Mouse (Mus musculus): ENCODE results near the gene Utrn. TPM values are rescaled to one million over a fixed set of nuclear protein-coding genes. Genes with fewer than 3 reads are reported as not detected.

Gene Utrn
- polyA plus RNA-seq, 1 experiment from 2014 or later = 23.6 TPM

DNA sequence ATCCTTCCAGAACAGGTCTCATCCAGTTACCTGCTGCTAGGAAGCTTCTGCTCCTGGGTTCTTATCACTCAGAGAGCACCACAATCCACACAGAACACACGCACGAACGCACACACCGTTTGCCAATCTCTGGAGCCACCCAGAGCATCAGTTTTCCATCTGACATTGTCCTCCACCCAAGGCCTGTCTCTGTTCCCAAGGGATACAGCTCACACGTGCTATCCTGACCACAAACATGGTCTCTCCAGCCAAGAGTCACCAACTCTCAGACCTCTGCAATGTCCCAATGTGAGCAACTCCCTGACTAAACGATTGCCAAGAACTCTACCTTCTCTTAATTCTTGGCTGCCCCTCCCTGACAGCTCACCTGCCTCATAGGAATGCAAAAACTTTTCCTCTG, 172.5 kb downstream of the Utrn start:
- Histone ChIP-seq H3K27ac (no peak overlapping the region), H3K4me1 (replicated peaks) (no peaks in the 10 kb centered on the region), H3K36me3 (no peaks in the 10 kb centered on the region), H3K9me3 (no peaks in the 10 kb centered on the region), H3K4me3 (replicated peaks) (no peak overlapping the region), H3K27me3 (no peaks in the 10 kb centered on the region), H3K9ac (replicated peaks) (no peak overlapping the region), H3K4me2 (replicated peaks) (no peak overlapping the region)
- 91% methylated on average over 6 of the region's 6 CpGs for WGBS
- no peak for ATAC-seq

DNA sequence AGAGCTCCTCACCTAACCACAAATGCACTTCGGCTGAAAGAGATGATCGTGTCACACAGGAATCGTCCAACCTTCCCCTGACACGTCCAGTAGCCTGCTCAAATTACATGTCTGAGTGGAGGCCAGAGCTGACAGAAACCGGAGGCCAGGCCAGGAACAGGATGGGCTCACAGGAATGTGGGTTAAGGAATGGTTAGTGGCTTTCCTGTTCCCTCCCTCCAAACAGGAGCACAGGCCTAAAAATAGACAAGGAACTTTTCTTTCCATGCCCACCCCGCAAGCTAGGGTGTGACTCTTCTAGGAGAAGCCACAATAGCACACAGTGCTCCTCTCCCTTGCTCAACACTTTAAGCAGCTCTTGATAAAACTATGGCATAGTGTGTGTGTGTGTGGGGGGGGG, 174.4 kb downstream of the Utrn start:
- H3K4me1 ChIP-seq (replicated peaks) = no peaks in the 10 kb centered on the region
- no peak overlapping the region for H3K9ac ChIP-seq (replicated peaks)
- H3K4me2 ChIP-seq (replicated peaks) = no peak overlapping the region
- no peaks in the 10 kb centered on the region for H3K36me3 ChIP-seq
- no peak overlapping the region for H3K4me3 ChIP-seq (replicated peaks)
- H3K27ac ChIP-seq = no peak overlapping the region
- no peaks in the 10 kb centered on the region for H3K27me3 ChIP-seq
- WGBS = 78% methylated on average over 6 of the region's 6 CpGs
- ATAC-seq = no peak
- H3K9me3 ChIP-seq = no peaks in the 10 kb centered on the region

DNA sequence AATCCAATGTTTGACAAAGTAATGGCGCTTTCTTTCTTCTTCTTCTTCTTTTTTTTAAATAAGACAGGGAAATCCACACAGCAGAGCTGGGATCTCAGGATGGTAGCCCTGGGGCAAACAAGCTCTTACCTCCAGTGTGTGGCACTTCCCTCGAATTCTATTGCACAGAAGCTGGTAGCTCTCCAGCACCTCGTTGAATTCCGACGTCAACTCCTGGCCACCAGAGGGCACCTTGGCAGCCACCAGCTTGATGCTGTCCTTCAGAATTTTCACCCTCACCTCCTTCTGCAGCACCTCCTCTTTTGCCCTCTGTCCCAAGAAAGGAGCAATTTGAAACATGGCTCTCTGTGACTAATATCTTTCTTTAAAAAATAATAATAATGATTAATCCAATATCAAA, 178.6 kb downstream of the Utrn start:
- no peak overlapping the region for H3K27ac ChIP-seq
- no peaks in the 10 kb centered on the region for H3K36me3 ChIP-seq
- H3K9me3 ChIP-seq = no peaks in the 10 kb centered on the region
- no peak overlapping the region for H3K4me2 ChIP-seq (replicated peaks)
- H3K4me1 ChIP-seq (replicated peaks) = no peaks in the 10 kb centered on the region
- H3K4me3 ChIP-seq (replicated peaks) = no peak overlapping the region
- H3K27me3 ChIP-seq = no peaks in the 10 kb centered on the region
- no peak overlapping the region for H3K9ac ChIP-seq (replicated peaks)
- ATAC-seq = no peak
- WGBS = 22% methylated on average over 5 of the region's 5 CpGs

DNA sequence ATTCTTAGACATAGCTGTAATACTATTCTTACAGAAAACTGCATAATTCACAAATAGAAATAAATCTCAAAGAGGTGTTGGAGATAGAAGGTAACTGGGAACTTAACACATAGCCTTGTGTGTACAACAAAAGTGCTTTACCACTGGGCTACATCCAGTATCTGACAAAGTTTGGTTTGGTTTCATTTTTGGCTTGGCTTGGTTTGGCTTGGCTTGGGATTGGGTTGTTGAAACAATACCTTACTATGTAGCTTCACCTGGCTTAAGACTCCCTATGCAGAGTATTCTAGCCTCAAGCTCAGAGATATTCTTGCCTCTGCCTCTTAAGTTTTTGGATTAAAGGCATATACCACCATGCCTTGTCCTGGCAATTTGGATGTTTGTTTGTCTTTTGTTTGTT, 183.5 kb downstream of the Utrn start:
- Histone ChIP-seq H3K4me3 (replicated peaks) (no peak overlapping the region), H3K4me2 (replicated peaks) (no peak overlapping the region), H3K27me3 (no peaks in the 10 kb centered on the region), H3K27ac (no peak overlapping the region), H3K9ac (replicated peaks) (no peak overlapping the region), H3K36me3 (peaks cover 5% of the 10 kb centered on the region; the same call in 1 of the 2 replicates), H3K9me3 (no peaks in the 10 kb centered on the region), H3K4me1 (replicated peaks) (no peaks in the 10 kb centered on the region)
- ATAC-seq = no peak

DNA sequence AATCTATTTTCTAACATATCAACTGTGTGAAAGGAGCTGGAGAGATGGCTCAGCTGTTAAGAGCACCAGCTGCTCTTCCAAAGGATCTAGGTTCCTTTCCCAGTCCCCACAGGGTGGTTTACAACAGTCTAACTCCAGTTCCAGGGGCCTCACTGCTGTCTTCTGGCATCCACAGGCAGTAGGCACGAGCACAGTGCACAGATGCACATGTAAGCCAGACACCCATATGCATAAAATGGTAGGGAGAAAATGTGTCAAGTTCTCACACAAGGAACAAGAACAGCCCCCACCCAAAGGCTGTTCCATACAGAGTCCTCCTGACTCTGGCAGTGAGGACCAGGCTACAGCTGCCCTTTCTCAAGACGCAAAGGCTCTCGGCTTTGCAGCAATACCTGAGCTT, 185.1 kb downstream of the Utrn start:
- Histone ChIP-seq H3K36me3 (peaks cover 5% of the 10 kb centered on the region; the same call in 1 of the 2 replicates), H3K9ac (replicated peaks) (no peak overlapping the region), H3K27me3 (no peaks in the 10 kb centered on the region), H3K4me2 (replicated peaks) (no peak overlapping the region), H3K9me3 (no peaks in the 10 kb centered on the region), H3K4me1 (replicated peaks) (no peaks in the 10 kb centered on the region), H3K27ac (no peak overlapping the region), H3K4me3 (replicated peaks) (no peak overlapping the region)
- 89% methylated on average over 3 of the region's 3 CpGs for WGBS
- ATAC-seq = no peak

DNA sequence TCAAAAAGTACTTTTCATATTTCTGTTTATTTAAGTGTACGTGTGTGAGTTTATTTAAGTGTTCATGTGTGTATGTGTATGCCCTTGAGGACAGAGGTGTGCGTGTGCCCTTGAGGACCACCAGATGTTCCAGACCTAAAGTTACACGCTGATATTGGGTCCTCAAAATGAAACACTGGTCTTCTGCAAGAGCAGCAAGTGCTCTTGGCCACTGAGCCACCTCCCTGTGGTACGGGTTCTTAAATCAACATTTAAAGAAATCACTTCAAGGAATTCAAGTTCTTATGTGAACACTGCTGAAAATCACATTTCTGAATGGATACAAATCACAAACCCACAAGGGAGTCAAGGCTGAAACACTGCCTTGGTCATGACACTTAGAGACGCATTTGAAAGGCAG, 195.9 kb downstream of the Utrn start:
- no peak overlapping the region for H3K9ac ChIP-seq (replicated peaks)
- no peaks in the 10 kb centered on the region for H3K9me3 ChIP-seq
- no peak overlapping the region for H3K27ac ChIP-seq
- H3K4me3 ChIP-seq (replicated peaks) = no peak overlapping the region
- H3K36me3 ChIP-seq = no peaks in the 10 kb centered on the region
- no peaks in the 10 kb centered on the region for H3K27me3 ChIP-seq
- ATAC-seq = no peak
- H3K4me2 ChIP-seq (replicated peaks) = no peak overlapping the region
- H3K4me1 ChIP-seq (replicated peaks) = no peaks in the 10 kb centered on the region
- 89% methylated on average over 5 of the region's 5 CpGs for WGBS

DNA sequence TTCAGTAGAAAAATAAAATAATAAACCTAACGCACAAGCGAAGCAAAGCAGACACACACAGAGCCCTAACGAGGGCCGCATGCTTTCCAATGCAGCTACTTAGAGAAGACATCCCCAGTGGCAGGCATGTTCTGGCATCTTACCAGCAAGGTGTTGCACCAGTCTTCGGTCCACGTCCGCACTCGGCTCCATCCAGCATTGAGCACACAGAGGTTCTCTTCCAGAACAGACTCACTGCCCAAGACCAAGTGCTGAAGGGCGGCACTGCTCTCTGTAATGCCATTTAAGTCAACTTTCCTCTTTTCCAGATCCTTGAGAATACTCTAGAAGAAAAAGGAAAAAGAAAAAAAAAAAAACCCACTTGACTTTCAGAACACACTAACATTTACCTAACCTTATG, 197.6 kb downstream of the Utrn start:
- Histone ChIP-seq H3K4me2 (replicated peaks) (no peak overlapping the region), H3K36me3 (no peaks in the 10 kb centered on the region), H3K9me3 (no peaks in the 10 kb centered on the region), H3K27ac (no peak overlapping the region), H3K4me3 (replicated peaks) (no peak overlapping the region), H3K9ac (replicated peaks) (no peak overlapping the region), H3K4me1 (replicated peaks) (no peaks in the 10 kb centered on the region), H3K27me3 (no peaks in the 10 kb centered on the region)
- ATAC-seq = no peak
- WGBS = 95% methylated on average over 9 of the region's 9 CpGs

DNA sequence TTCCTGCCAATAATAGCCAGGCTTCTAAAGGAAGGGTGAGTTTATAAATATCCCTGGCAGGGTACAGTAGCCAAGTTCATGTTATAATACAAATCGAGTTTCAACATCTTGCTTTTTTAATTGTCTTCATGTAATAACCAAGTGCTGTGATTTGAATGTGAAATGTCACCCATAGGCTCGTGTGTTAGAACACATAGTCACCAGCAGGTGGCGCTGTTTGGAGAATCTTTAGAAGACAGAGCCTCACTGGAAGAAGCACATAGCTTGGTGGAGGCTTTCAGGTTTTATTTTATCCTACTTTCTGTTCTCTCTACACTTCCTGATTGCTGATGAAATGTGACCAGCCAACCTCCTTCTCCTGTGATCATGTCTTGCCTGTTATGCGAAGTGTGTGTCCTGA, 207.1 kb downstream of the Utrn start:
- 90% methylated on average over 4 of the region's 4 CpGs for WGBS
- Histone ChIP-seq H3K9me3 (peaks cover 4% of the 10 kb centered on the region; the same call in 1 of the 2 replicates), H3K27me3 (no peaks in the 10 kb centered on the region), H3K4me1 (replicated peaks) (no peaks in the 10 kb centered on the region), H3K4me3 (replicated peaks) (no peak overlapping the region), H3K4me2 (replicated peaks) (no peak overlapping the region), H3K9ac (replicated peaks) (no peak overlapping the region), H3K36me3 (peaks cover 4% of the 10 kb centered on the region), H3K27ac (no peak overlapping the region)
- ATAC-seq = no peak

DNA sequence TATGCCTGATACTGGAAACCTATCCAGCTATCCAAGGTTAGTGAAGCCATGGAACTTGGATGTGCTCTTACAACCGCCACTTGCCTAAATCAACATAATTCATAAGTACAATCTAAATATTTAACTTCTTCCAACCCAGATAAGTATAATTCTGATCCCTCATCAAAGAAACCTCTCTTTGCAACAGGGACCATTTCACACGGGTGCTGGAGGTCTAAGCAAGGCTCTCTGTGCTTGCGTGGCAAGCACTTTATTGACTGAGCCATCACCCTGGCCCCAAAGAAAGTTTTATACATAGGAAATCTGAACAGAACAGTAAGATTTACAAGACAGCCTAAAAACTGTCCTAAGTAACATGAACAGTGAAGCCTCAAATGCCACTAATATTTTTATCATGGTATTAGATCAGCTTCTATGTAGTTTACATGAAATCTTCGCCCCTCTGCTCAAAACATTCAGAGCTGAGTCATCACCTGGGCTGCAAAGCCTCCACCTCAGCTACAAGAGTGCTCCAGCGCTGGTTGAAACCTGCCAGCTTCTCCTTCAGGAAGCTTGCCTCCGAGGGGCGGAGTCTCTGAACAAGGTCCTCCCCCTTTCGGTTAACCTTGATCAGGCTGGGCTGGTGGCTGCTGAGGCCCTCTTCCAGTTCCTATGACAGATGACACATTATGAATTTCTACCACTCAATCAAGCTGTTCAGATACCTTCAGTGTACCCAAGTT, 211.0 kb downstream of the Utrn start:
- H3K36me3 ChIP-seq = peaks cover 4% of the 10 kb centered on the region
- peaks cover 4% of the 10 kb centered on the region; the same call in 1 of the 2 replicates for H3K9me3 ChIP-seq
- H3K27ac ChIP-seq = no peak overlapping the region
- H3K4me2 ChIP-seq (replicated peaks) = no peak overlapping the region
- 81% methylated on average over 8 of the region's 8 CpGs for WGBS
- H3K4me3 ChIP-seq (replicated peaks) = no peak overlapping the region
- no peak for ATAC-seq
- H3K4me1 ChIP-seq (replicated peaks) = no peaks in the 10 kb centered on the region
- H3K9ac ChIP-seq (replicated peaks) = no peak overlapping the region
- H3K27me3 ChIP-seq = no peaks in the 10 kb centered on the region

DNA sequence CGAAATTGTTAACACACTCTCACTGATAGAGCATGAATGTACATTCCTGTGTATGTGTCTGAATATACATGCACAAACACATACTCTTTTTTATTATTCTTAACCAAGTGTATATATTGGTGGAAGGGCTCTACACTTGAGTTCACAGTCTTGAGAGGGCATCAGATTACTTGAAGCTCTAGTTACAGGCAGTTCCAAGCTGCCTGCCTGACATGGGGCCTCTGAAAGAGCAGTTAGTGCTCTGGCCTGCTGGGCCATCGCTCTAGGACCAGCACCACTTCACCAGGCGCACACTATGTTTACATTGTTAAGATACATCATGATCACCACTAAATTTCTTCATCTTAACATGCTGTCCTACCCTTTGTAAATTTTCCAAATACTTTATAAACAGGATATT, 216.2 kb downstream of the Utrn start:
- 94% methylated on average over 3 of the region's 3 CpGs for WGBS
- no peak overlapping the region for H3K9ac ChIP-seq (replicated peaks)
- H3K9me3 ChIP-seq = no peaks in the 10 kb centered on the region
- no peaks in the 10 kb centered on the region for H3K4me1 ChIP-seq (replicated peaks)
- H3K36me3 ChIP-seq = no peaks in the 10 kb centered on the region
- no peak overlapping the region for H3K4me3 ChIP-seq (replicated peaks)
- no peaks in the 10 kb centered on the region for H3K27me3 ChIP-seq
- ATAC-seq = no peak
- no peak overlapping the region for H3K27ac ChIP-seq
- H3K4me2 ChIP-seq (replicated peaks) = no peak overlapping the region

DNA sequence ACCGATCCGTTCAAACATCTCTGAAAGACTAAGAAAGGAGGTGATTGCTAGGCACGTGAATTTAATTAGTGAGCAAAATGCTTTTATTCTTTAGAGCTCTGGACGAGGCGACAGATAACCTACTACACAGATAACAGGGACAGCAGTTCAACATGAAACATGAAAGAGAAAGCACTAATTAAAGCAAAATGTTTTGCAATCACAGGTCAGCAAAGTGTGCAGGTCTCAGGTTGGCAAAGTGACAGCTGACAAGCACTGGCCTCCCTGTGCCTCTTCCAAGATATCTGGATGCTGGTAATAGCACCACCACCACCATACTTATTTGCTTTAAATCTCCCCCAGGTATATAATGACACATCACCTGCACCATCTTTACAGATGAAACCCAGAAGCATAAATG, 223.0 kb downstream of the Utrn start:
- H3K27ac ChIP-seq = no peak overlapping the region
- no peaks in the 10 kb centered on the region for H3K4me1 ChIP-seq (replicated peaks)
- H3K36me3 ChIP-seq = no peaks in the 10 kb centered on the region
- H3K9ac ChIP-seq (replicated peaks) = no peak overlapping the region
- no peak overlapping the region for H3K4me2 ChIP-seq (replicated peaks)
- H3K9me3 ChIP-seq = no peaks in the 10 kb centered on the region
- ATAC-seq = no peak
- no peak overlapping the region for H3K4me3 ChIP-seq (replicated peaks)
- WGBS = 61% methylated on average over 5 of the region's 5 CpGs
- H3K27me3 ChIP-seq = no peaks in the 10 kb centered on the region

DNA sequence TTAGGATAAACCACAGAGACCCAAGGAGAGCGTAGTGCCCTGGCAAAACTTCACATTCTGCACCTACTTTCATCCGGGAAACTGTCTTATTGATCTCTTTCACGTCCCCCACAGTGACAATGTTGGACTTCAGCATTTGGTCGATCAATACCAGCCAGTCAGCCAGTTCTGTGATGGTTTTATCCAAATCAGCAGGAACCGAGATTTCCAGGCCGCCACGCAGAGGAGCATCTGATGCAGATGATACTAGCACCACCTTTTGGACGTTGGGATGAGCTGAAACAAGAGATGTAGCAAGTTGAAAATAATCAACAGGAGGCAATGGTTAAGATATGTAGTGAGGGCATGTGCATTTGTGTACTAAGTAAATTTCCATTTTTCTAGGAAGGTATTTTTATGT, 225.8 kb downstream of the Utrn start:
- Histone ChIP-seq H3K4me3 (replicated peaks) (no peak overlapping the region), H3K9me3 (no peaks in the 10 kb centered on the region), H3K4me1 (replicated peaks) (no peaks in the 10 kb centered on the region), H3K9ac (replicated peaks) (no peak overlapping the region), H3K36me3 (no peaks in the 10 kb centered on the region), H3K27ac (no peak overlapping the region), H3K27me3 (no peaks in the 10 kb centered on the region), H3K4me2 (replicated peaks) (no peak overlapping the region)
- whole genome bisulfite sequencing = 70% methylated on average over 8 of the region's 8 CpGs
- ATAC-seq = no peak

DNA sequence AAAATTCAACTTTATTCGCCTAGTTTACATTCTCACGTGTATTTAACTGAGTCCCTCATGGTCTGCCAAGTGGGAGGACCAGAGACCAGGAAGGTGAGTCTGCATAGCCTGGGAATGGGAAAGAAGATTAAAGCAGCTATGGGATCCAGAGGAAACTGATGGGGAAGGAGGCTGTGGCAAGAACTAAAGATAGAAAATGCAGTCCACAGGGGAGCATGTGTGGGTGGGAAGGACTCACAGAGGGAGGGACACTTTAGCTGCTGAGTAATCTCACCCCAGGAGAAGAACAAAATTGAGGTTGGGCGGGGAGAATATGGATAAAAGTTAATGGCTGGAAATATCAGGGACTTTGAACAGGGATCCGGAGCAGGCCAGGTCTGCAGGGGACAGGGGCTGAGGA, 229.5 kb downstream of the Utrn start:
- Histone ChIP-seq H3K27me3 (no peaks in the 10 kb centered on the region), H3K4me1 (replicated peaks) (no peaks in the 10 kb centered on the region), H3K9me3 (no peaks in the 10 kb centered on the region), H3K4me3 (replicated peaks) (no peak overlapping the region), H3K27ac (no peak overlapping the region), H3K36me3 (no peaks in the 10 kb centered on the region), H3K4me2 (replicated peaks) (no peak overlapping the region), H3K9ac (replicated peaks) (no peak overlapping the region)
- no peak for ATAC-seq
- 82% methylated on average over 4 of the region's 4 CpGs for WGBS

Measured in midbrain, embryonic 13.5 days (tissue).